Mouse (Mus musculus) hindbrain, embryonic 15.5 days (tissue): ENCODE measurements at regions not wholly inside any gene's neighbourhood (a gene's known extent, or its start where the extent isn't known, plus 50 kb on each side); places are given as distances from the start of the nearest gene placed in this dataset.

Source experiments
- ATAC-seq: fragments of 200-750 bp; cut with Nextera tagmentation; 2 replicates; pipeline ENCODE4 v1.8.0; 2017; ENCODE audit warnings: low read depth, moderate number of reproducible peaks, moderate TSS enrichment; ENCODE audit not compliant: low FRiP score
- H3K27ac ChIP-seq: fragments of 300-500 bp; sonication (generic); replicated peaks from 2 replicates; pipeline ENCODE4 v1.5.1; 2015; ENCODE audit warnings: mild to moderate bottlenecking, inconsistent platforms
- H3K27me3 ChIP-seq: fragments of 300-500 bp; sonication (generic); 2 replicates; pipeline ENCODE4 v1.6.1; 2015; ENCODE audit warnings: control low read depth, inconsistent platforms
- H3K36me3 ChIP-seq: fragments of 300-500 bp; sonication (generic); 2 replicates; pipeline ENCODE4 v1.6.1; 2015; ENCODE audit warnings: control low read depth, inconsistent platforms
- H3K4me1 ChIP-seq: fragments of 300-500 bp; sonication (generic); replicated peaks from 2 replicates; pipeline ENCODE4 v1.6.1; 2015; ENCODE audit warnings: control low read depth, inconsistent platforms
- H3K4me2 ChIP-seq: fragments of 300-500 bp; sonication (generic); 2 replicates; pipeline ENCODE4 v1.6.1; 2015; ENCODE audit warnings: moderate library complexity, mild to moderate bottlenecking, inconsistent platforms
- H3K4me3 ChIP-seq: fragments of 300-500 bp; sonication (generic); 2 replicates; pipeline ENCODE4 v1.5.1; 2015; ENCODE audit warnings: mild to moderate bottlenecking, inconsistent platforms
- H3K9ac ChIP-seq: fragments of 300-500 bp; sonication (generic); 2 replicates; pipeline ENCODE4 v1.6.1; 2015; ENCODE audit warnings: inconsistent platforms
- H3K9me3 ChIP-seq: fragments of 300-500 bp; sonication (generic); 2 replicates; pipeline ENCODE4 v1.6.1; 2016; ENCODE audit warnings: control low read depth, inconsistent platforms
- WGBS: fragments of 180-500 bp; shearing (Covaris S2); methylation state at CpG from one replicate; pipeline ENCODE4 v1.1.7; 2015; 5-methylcytosine and 5-hydroxymethylcytosine counted together

DNA sequence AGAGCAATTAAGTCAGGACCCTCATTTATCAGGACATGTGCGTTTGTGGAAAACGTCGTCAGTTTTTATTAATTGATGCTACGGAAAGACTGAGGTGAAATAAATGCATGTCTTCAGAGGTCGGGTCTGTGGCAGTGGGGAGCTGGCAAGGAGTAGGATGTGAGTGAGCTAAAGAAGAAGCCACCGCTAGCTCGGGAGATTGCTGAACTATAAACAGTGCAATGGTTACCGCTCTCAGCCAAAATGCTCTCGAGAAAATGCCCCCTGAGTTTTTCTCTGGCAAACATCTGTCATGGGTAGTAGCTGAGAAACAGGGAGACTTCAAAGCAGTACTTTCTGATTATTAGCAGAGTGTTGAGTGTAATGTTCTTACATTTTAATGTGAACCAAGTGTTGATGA lies 454.4 kb upstream of the Pou3f3 start:
- no peak overlapping the region for H3K4me2 ChIP-seq
- H3K4me3 ChIP-seq = no peak overlapping the region
- ATAC-seq = no peak
- WGBS = 39% methylated on average over 9 of the region's 9 CpGs
- no peaks in the 10 kb centered on the region for H3K27me3 ChIP-seq
- no peak overlapping the region for H3K9ac ChIP-seq
- H3K4me1 ChIP-seq = peaks cover 27% of the 10 kb centered on the region
- no peak overlapping the region for H3K27ac ChIP-seq
- no peaks in the 10 kb centered on the region for H3K36me3 ChIP-seq
- no peaks in the 10 kb centered on the region for H3K9me3 ChIP-seq

DNA sequence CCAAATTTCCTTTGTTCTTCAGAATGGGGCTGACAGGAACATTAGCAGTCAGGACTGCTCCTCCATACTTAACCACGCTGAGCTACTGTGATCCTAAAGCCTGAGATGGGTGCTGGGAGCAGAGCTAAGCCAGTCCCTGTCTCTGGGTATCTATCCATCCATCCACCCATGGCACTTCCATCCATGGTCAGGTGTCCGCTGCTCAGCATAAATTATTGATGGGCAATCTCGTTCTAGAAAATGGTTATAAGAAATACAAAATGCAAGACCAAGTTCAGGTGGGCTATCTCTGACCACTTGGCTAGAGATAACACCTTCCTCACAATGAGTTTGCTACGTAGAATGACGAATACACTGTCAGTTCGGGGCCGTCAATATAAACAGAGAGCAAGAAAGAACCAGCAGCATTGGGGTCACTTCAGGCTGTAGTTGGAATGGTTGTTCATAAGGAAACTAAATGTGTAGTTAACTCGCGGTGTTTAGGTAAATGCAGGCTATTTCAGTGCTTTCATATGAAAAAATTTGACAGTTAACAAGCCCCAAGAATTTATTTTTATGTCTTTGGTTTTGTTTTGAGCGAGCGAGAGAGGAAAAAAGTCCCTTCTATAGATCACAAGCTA lies 453.9 kb upstream of the Pou3f3 start:
- 89% methylated on average over 11 of the region's 11 CpGs for WGBS
- H3K27me3 ChIP-seq = no peaks in the 10 kb centered on the region
- H3K4me2 ChIP-seq = no peak overlapping the region
- peaks cover 27% of the 10 kb centered on the region for H3K4me1 ChIP-seq
- no peaks in the 10 kb centered on the region for H3K36me3 ChIP-seq
- ATAC-seq = no peak
- no peak overlapping the region for H3K9ac ChIP-seq
- H3K4me3 ChIP-seq = no peak overlapping the region
- H3K9me3 ChIP-seq = no peaks in the 10 kb centered on the region
- H3K27ac ChIP-seq = no peak overlapping the region

DNA sequence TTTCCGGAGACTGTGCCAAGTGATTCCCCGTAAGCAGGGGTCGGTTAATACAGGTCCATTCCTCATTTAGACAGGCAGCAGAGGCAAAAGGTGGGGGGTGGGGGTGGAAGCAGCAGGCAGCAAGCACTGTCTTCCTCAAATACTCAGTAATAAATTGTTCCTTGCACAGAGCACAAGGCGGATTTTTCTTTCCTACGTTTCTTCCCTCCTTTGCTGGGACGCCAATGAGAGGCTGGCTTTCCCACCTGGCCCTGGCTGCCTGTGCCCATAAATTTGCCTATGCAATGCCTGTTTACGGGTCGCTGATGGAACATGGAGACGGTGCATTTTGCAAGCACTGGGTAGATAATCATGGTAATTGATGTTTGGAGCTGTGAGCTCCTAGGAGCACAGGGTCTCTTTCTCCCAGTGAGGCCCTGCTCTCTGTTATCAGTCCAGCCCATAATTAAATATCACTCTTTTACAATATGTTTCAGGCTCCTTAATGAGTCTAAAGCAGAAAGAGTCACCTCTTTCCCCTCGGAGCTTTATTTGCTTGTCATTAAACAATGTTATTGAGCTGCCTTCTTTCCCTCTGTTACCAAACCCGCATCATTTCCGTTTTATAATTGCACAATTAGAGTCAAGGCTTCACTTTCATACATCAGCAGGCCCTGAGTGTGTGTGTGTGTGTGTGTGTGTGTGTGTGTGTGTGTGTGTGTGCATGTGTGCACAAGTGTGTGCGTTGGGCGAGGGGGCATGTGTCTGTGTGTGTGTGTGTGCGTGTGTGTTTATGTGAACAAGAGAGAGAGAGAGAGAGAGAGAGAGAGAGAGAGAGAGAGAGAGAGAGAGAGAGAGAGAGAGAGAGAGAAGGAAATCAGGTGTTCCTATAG lies 452.7 kb upstream of the Pou3f3 start:
- Histone ChIP-seq H3K27ac (peak overlapping the region; percentile 70), H3K27me3 (no peaks in the 10 kb centered on the region), H3K9me3 (no peaks in the 10 kb centered on the region), H3K4me1 (peaks cover 27% of the 10 kb centered on the region), H3K4me3 (no peak overlapping the region), H3K4me2 (peak overlapping the region; percentile 50), H3K9ac (no peak overlapping the region), H3K36me3 (no peaks in the 10 kb centered on the region)
- ATAC-seq = peak; percentile 61; the same call in 1 of the 2 replicates
- WGBS = 22% methylated on average over 15 of the region's 15 CpGs

DNA sequence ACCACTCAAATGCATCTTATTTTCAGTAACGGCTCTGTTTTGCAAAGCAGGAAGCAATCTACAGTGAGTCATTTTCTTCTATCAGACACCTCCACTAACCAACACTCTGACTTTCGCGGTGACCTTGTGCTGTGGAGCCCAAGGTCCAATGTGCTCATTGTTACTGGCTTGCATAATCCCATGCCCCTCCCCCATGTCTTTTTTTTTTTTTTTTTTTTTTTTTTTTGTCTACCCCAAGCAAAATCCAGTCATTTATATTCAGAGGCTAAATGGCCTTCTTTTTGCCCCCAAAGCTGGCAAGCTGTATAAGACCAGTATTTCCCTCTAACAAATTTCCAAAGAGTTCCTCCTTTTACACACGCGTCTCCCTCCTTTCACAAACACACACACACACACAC lies 452.1 kb upstream of the Pou3f3 start:
- Histone ChIP-seq H3K9me3 (no peaks in the 10 kb centered on the region), H3K27ac (peak overlapping the region; percentile 70), H3K9ac (no peak overlapping the region), H3K4me3 (0 out of 2 replicates have a peak overlapping the region, but pooled peaks have one; percentile 16), H3K36me3 (no peaks in the 10 kb centered on the region), H3K4me1 (peaks cover 27% of the 10 kb centered on the region), H3K27me3 (no peaks in the 10 kb centered on the region), H3K4me2 (peak overlapping the region; percentile 50)
- ATAC-seq = peak; percentile 49
- 8% methylated on average over 5 of the region's 5 CpGs for WGBS

DNA sequence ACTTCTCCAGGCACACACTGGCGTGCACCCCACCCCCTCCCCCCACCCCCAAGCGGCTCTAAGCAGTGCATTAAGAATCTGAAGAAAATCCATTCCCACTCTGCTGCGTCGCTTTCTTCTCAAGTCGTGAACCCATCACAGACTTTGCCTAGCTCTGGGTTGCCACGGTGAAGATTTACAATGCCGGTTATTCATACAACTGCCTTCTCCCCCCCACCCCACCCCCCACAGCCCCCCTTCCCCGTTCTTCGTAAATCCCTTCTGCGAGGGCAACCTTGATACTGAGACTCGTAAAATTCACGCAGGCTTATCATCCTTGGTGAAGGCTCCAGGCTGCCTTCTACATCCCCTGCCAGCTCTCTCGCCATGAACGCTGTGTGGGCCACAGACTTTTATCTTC lies 451.7 kb upstream of the Pou3f3 start:
- H3K9me3 ChIP-seq = no peaks in the 10 kb centered on the region
- peak; percentile 79 for ATAC-seq
- 0 out of 2 replicates have a peak overlapping the region, but pooled peaks have one; percentile 13 for H3K9ac ChIP-seq
- peak overlapping the region; percentile 50 for H3K4me2 ChIP-seq
- peak overlapping the region; percentile 70 for H3K27ac ChIP-seq
- no peaks in the 10 kb centered on the region for H3K27me3 ChIP-seq
- 4% methylated on average over 14 of the region's 14 CpGs for WGBS
- no peaks in the 10 kb centered on the region for H3K36me3 ChIP-seq
- H3K4me3 ChIP-seq = 0 out of 2 replicates have a peak overlapping the region, but pooled peaks have one; percentile 16
- H3K4me1 ChIP-seq = peaks cover 27% of the 10 kb centered on the region

DNA sequence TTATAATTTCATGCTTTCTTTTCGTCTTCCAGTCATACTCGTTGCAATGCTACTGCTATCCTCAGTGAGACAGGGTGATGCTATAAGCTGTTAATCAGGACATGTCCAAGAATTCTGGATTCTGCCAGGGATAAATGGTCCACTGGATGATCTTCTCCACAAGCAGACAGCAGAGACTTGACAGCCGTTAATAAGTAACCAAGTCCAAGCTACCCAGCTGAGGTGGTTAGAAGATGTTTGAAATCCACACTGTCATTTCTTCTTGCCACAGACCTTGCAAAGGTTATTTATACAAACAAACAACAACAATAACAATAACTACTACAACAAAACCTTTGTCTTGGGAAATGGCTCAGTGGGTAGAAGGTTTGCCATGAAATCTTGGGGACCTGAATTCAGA lies 443.2 kb upstream of the Pou3f3 start:
- Histone ChIP-seq H3K36me3 (no peaks in the 10 kb centered on the region), H3K27me3 (no peaks in the 10 kb centered on the region), H3K27ac (no peak overlapping the region), H3K4me3 (no peak overlapping the region), H3K9me3 (no peaks in the 10 kb centered on the region), H3K9ac (no peak overlapping the region), H3K4me1 (no peaks in the 10 kb centered on the region; the same call in 1 of the 2 replicates), H3K4me2 (no peak overlapping the region)
- 85% methylated on average over 3 of the region's 3 CpGs for WGBS
- no peak for ATAC-seq

DNA sequence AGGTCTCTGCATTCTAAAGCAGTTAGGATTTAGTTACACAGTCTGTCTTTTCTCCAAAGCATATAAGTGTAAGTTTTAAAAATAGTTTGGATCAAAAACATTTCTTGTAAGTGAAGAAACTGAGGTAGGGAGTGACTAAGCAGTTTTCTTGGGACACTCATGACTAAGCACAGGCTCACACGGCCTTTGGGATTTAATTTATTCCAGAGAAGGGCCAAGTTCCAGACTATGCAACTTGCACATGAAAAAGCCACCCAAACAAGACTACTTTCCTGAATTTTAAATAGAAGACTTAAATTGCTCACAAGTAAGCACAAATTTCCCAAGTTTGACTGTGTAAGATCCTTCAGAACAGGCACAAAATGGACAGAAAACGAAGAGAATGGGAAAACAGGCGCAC lies 441.8 kb upstream of the Pou3f3 start:
- Histone ChIP-seq H3K4me3 (no peak overlapping the region), H3K4me1 (peaks cover 14% of the 10 kb centered on the region), H3K9ac (no peak overlapping the region), H3K4me2 (no peak overlapping the region), H3K27me3 (no peaks in the 10 kb centered on the region), H3K36me3 (no peaks in the 10 kb centered on the region), H3K9me3 (no peaks in the 10 kb centered on the region), H3K27ac (no peak overlapping the region)
- ATAC-seq = no peak
- 73% methylated on average over 3 of the region's 3 CpGs for WGBS

DNA sequence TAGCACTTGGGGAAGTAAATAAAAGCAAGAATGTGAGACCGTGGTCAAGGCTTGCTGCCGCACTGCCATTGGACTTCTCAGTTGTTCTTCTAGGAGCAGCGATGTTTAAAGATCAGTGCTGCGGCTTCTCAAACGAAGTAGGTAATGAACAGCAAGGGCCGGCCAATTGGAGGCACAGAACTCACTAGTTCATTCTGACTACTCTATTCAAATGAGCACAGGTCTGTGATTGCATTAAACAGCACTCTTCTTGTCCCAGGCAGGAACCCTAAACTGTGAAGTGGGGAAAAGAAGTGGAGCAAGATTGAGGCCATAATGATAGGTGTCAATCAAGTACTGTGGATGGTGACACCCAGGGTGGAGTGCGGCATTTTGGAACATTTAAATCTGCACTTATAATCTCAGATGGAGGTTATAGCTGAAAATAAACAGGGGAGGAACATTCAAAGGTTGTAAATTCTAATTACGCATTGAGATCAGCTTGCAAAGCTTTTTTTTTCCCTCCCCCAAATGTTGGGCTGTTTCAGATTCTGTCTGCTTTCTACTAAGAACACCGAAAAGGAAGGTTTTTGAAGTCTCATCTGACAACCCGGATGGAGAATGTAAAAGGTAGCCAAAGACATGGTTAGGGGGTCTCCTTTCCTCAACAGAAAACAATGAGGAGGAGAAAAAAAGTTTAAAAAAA lies 438.5 kb upstream of the Pou3f3 start:
- Histone ChIP-seq H3K27ac (no peak overlapping the region), H3K27me3 (no peaks in the 10 kb centered on the region), H3K9ac (no peak overlapping the region), H3K4me2 (no peak overlapping the region), H3K4me3 (no peak overlapping the region), H3K9me3 (no peaks in the 10 kb centered on the region), H3K36me3 (no peaks in the 10 kb centered on the region), H3K4me1 (peaks cover 39% of the 10 kb centered on the region)
- 65% methylated on average over 10 of the region's 10 CpGs for WGBS
- no peak for ATAC-seq

DNA sequence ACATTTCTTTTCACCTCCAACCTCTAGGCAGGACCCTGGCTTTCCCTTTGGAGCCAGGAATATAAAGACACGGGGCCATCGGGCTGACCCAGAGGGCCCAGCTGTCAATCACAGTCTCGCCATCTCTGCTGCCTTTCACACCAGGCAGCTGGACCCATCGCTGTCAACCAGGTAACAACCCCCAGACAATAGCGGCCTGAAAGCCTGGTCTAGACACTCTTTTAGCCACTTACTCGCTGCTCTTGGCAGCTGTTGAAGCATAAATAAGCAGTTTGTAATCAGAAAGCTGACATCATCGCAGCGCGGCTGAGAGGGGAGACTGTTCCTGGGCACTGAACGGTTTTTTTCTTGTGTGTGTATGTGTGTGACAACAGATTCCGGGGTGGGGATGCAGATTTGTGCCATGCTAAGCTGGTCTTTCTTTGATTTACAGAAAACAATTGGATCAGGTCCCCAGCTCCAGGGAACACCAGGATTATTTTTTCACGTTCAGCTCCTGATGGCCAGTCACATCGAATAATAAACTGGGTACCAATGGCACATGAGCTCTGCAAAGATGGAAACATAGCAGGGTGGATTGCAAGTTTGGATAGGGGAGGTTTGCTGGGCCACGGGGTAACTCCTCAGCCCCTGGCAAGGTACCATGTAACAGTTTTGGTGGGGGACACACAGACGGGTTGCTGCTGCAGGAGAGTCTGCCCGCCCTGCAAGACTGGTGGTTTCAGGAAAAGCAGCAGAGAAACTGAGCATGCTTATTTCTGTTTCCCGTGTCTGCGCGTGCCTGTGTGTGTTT lies 437.6 kb upstream of the Pou3f3 start:
- Histone ChIP-seq H3K27me3 (no peaks in the 10 kb centered on the region), H3K4me3 (peak overlapping the region; percentile 15), H3K9ac (no peak overlapping the region; the same call in 1 of the 2 replicates), H3K36me3 (no peaks in the 10 kb centered on the region), H3K4me2 (peak overlapping the region; percentile 50), H3K4me1 (peaks cover 41% of the 10 kb centered on the region), H3K9me3 (no peaks in the 10 kb centered on the region), H3K27ac (peak overlapping the region; percentile 47)
- 15% methylated on average over 19 of the region's 19 CpGs for WGBS
- peak; percentile 57 for ATAC-seq

DNA sequence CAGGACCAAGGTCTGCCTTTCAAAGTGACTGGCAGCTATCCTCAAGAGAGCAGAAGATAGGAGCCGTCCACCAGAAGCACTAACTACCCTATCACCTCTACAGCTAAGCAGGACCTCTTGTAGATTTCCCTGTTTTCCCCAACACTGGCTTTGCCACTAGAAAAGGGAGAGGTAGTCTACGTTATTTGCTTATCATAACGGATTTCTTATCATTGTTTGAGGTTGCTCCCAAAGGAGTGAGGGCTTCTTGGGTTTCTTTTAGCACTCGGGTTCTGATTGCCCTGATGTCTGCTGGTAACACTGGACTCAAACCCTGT lies 437.0 kb upstream of the Pou3f3 start:
- Histone ChIP-seq H3K4me1 (peaks cover 41% of the 10 kb centered on the region), H3K4me3 (no peak overlapping the region), H3K36me3 (no peaks in the 10 kb centered on the region), H3K27me3 (no peaks in the 10 kb centered on the region), H3K4me2 (peak overlapping the region; percentile 50), H3K27ac (peak overlapping the region; percentile 47), H3K9me3 (no peaks in the 10 kb centered on the region), H3K9ac (no peak overlapping the region; the same call in 1 of the 2 replicates)
- WGBS = 41% methylated on average over 4 of the region's 4 CpGs
- ATAC-seq = no peak

DNA sequence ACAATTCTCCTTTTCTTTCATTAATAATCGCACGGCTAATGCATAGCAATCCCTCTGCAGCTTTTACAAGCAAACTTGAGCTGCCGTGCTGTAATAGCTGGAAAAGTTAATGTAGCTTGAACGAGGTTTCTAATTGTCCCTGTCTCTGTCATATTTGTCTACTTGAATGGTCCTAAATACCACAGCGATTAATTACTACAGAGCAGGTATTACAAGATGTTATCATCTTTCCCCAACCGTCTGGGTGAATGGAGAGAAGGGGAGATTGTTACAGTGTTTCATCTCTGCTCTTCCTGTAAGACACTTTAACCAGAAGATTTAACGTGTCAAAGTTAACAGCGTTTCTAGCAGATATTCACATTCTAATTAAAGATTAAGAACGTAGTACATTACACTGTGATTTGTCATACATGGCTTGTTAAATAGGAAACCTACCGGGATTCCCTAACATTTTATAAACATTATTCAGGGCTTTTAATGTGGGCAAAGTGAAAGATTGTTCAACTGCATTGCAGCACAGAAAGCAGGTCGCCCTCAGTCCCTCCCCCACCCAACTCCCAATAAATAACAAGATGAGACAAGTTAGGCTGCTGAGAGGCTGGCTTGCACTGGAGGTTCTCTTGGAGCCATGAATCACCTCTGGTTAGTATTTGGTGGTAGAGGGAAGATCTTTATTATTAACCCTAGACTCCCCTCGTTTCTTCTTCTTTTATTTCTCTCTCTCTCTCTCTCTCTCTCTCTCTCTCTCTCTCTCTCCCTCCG lies 436.2 kb upstream of the Pou3f3 start:
- ATAC-seq = no peak
- 22% methylated on average over 13 of the region's 13 CpGs for WGBS
- no peaks in the 10 kb centered on the region for H3K9me3 ChIP-seq
- H3K27ac ChIP-seq = peak overlapping the region; percentile 47
- no peak overlapping the region for H3K4me3 ChIP-seq
- H3K4me2 ChIP-seq = peak overlapping the region; percentile 35
- no peaks in the 10 kb centered on the region for H3K36me3 ChIP-seq
- H3K9ac ChIP-seq = no peak overlapping the region
- H3K4me1 ChIP-seq = peaks cover 41% of the 10 kb centered on the region
- H3K27me3 ChIP-seq = no peaks in the 10 kb centered on the region
